Mouse (Mus musculus) testis, adult 2 months (tissue): Measurements from ENCODE around the gene Klk7.

ENCODE experiments used
- CTCF ChIP-seq: fragments of 200-500 bp; IDR thresholded peaks from 2 replicates; pipeline ENCODE4 v1.5.1; 2012; ENCODE audit warnings: low read depth, mild to moderate bottlenecking, inconsistent platforms, low read length, moderate library complexity; ENCODE audit not compliant: control insufficient read depth, insufficient read depth, insufficient replicate concordance
- POLR2A ChIP-seq: fragments of 200-500 bp; IDR thresholded peaks from 2 replicates; pipeline ENCODE4 v1.6.1; 2012; ENCODE audit warnings: low read depth, mild to moderate bottlenecking, inconsistent platforms, low read length, moderate library complexity; ENCODE audit not compliant: control insufficient read depth

GRCm38 (mm10) chr7:43796355-43796754 is 14.7 kb upstream of the Klk7 start:
- TF ChIP-seq POLR2A (no peak), CTCF (no peak)
